Mouse (Mus musculus): ENCODE data around the gene Des. TPM values are rescaled to one million over a fixed set of nuclear protein-coding genes. Genes with fewer than 3 reads are reported as not detected.
A peak's percentile ranks its signal among the peaks of the same experiment; 100 is the strongest.

Gene Des
- polyA plus RNA-seq, 1 experiment from 2014 or later, result 480 TPM

DNA sequence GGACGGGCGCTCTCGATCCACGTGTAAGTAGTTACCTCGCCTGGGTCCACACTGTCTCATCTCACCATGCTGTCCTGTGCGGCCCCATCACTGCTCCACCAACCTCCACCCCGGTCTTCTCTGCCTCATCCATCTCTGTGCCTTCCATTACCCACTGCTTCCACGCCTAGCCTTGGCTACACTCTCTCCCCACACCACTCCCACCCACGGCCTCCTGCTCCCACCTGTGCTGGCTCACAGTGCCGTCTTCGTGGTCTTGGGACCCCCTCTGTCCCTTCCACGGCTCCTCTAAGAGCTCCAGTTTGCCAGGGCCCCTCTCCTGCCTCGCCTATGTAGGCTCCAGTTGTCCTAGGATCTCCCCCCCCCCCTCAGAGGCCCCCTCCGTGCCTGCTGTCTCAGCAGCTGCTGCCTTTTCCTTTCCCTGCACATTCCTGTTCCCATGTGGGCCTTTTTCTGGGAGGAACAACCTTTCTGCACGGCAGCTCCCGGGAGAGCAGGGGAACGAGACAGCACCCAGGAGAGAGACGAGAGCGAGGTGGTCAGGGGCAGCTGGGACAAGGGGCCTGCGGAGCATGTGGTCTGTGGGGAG, 25.1 kb downstream of the Des start:
- peak overlapping the region; percentile 44; the same call in 1 of the 2 replicates for H3K9ac ChIP-seq (ENCODE audit: low read length)
- H3K4me1 ChIP-seq (ENCODE audit: control insufficient read depth, insufficient read depth, low read length), result peaks cover 45% of the 10 kb centered on the region
- no peak overlapping the region for H3K4me2 ChIP-seq (ENCODE audit: low read depth, low read length)

DNA sequence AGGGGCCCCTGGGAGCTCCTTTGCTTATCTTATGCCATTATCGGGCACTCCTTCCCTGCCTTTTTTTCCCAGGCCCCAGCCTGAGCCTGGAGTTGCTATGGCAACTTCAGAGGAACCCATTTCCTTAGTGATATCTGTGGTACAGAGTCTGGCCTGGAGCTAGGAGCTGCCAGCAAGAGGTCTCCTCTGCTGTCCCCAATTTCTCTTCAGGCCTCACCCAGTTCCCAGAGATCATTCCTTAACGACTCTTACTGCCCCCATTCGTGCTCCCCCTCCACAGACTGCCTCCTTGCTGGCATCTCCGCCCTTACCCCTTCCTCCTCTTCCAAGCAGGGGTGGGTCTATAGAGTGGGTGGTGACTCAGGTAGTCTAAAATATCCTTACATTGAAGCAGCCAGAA, 26.0 kb downstream of the Des start:
- Histone ChIP-seq H3K4me3 (ENCODE audit: low read length) (no peak overlapping the region), H3K9ac (ENCODE audit: low read length) (no peak overlapping the region), H3K27me3 (ENCODE audit: control insufficient read depth, insufficient read depth, low read length) (peaks cover 13% of the 10 kb centered on the region), H3K9me3 (replicated peaks; ENCODE audit: control insufficient read depth, low read length) (no peaks in the 10 kb centered on the region), H3K27ac (ENCODE audit: low read length) (no peak overlapping the region), H3K36me3 (ENCODE audit: control insufficient read depth, insufficient read depth) (peaks cover 16% of the 10 kb centered on the region), H3K4me2 (ENCODE audit: low read depth, low read length) (no peak overlapping the region), H3K4me1 (ENCODE audit: control insufficient read depth, insufficient read depth, low read length) (peaks cover 36% of the 10 kb centered on the region)
- WGBS, result 33% methylated on average over 4 of the region's 4 CpGs
- ATAC-seq (replicated peaks; ENCODE audit: extremely low read depth, insufficient read depth, low FRiP score), result no peak

More for the DNA sequence above, 25.1 kb downstream of the Des start:
- WGBS, result 65% methylated on average over 20 of the region's 20 CpGs
- Histone ChIP-seq H3K36me3 (ENCODE audit: control insufficient read depth, insufficient read depth) (peaks cover 8% of the 10 kb centered on the region; the same call in 1 of the 2 replicates), H3K27me3 (ENCODE audit: control insufficient read depth, insufficient read depth, low read length) (peaks cover 13% of the 10 kb centered on the region), H3K27ac (ENCODE audit: low read length) (no peak overlapping the region), H3K4me3 (ENCODE audit: low read length) (no peak overlapping the region), H3K9me3 (replicated peaks; ENCODE audit: control insufficient read depth, low read length) (no peaks in the 10 kb centered on the region)
- no peak for ATAC-seq (replicated peaks; ENCODE audit: extremely low read depth, insufficient read depth, low FRiP score)

GRCm38 (mm10) chr1:75387469-75387928, 27.4 kb downstream of the Des start:
- no peak overlapping the region; the same call in 1 of the 2 replicates for H3K4me3 ChIP-seq (ENCODE audit: low read length)

GRCm38 (mm10) chr1:75387929-75388897, 28.1 kb downstream of the Des start:
- H3K4me3 ChIP-seq (ENCODE audit: low read length), result peak overlapping the region; percentile 10; the same call in 1 of the 2 replicates
- no peak overlapping the region for H3K27ac ChIP-seq (ENCODE audit: low read length)
- peak overlapping the region; percentile 46 for H3K4me2 ChIP-seq (ENCODE audit: low read depth, low read length)
- H3K9ac ChIP-seq (ENCODE audit: low read length), result peak overlapping the region; percentile 62
- no peak for ATAC-seq (replicated peaks; ENCODE audit: extremely low read depth, insufficient read depth, low FRiP score)
- WGBS, result 20% methylated on average over 94 of the region's 94 CpGs
- peaks cover 21% of the 10 kb centered on the region for H3K36me3 ChIP-seq (ENCODE audit: control insufficient read depth, insufficient read depth)
- H3K9me3 ChIP-seq (replicated peaks; ENCODE audit: control insufficient read depth, low read length), result no peaks in the 10 kb centered on the region
- H3K4me1 ChIP-seq (ENCODE audit: control insufficient read depth, insufficient read depth, low read length), result peaks cover 37% of the 10 kb centered on the region
- H3K27me3 ChIP-seq (ENCODE audit: control insufficient read depth, insufficient read depth, low read length), result peaks cover 13% of the 10 kb centered on the region

More at GRCm38 (mm10) chr1:75387469-75387928, 27.4 kb downstream of the Des start:
- H3K9me3 ChIP-seq (replicated peaks; ENCODE audit: control insufficient read depth, low read length), result no peaks in the 10 kb centered on the region
- H3K9ac ChIP-seq (ENCODE audit: low read length), result peak overlapping the region; percentile 62
- ATAC-seq (replicated peaks; ENCODE audit: extremely low read depth, insufficient read depth, low FRiP score), result 0 out of 2 replicates have a peak, but pooled peaks have one; percentile 8
- H3K27me3 ChIP-seq (ENCODE audit: control insufficient read depth, insufficient read depth, low read length), result peaks cover 13% of the 10 kb centered on the region
- peaks cover 21% of the 10 kb centered on the region for H3K36me3 ChIP-seq (ENCODE audit: control insufficient read depth, insufficient read depth)
- peaks cover 37% of the 10 kb centered on the region for H3K4me1 ChIP-seq (ENCODE audit: control insufficient read depth, insufficient read depth, low read length)
- peak overlapping the region; percentile 46 for H3K4me2 ChIP-seq (ENCODE audit: low read depth, low read length)
- no peak overlapping the region for H3K27ac ChIP-seq (ENCODE audit: low read length)
- 34% methylated on average over 7 of the region's 7 CpGs for WGBS

DNA sequence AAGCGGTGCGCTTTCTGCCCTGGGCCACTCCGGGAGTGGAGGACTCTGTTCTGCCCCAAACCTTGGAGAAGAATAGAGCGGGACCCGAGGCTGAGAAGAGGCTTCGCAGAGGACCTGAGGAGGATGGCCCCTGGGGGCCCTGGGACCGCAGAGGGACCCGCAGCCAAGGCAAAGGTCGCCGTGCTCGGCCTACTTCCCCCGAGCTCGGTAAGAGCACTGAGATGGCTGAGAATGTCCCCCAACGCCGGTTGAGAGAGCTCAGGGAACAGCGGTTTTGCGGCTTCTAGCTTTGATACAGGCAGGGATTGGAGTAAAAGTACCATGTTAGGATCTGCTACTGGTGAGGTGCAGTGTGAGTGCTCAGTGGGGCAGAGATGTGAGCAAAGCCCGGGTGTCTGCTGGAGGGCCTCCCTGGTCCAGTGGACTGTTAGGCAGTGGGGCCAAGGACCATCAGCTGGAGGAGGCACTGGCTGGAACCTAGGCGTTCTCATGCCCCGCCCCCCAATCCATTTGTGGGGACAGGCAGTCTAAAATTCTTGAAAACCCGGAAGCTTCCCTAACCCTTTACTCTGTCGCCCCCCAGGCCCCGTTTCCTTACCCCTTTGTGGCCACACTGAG, 28.9 kb downstream of the Des start:
- Histone ChIP-seq H3K27ac (ENCODE audit: low read length) (no peak overlapping the region), H3K4me3 (ENCODE audit: low read length) (no peak overlapping the region), H3K36me3 (ENCODE audit: control insufficient read depth, insufficient read depth) (peaks cover 18% of the 10 kb centered on the region), H3K27me3 (ENCODE audit: control insufficient read depth, insufficient read depth, low read length) (peaks cover 13% of the 10 kb centered on the region), H3K9me3 (replicated peaks; ENCODE audit: control insufficient read depth, low read length) (no peaks in the 10 kb centered on the region), H3K4me1 (ENCODE audit: control insufficient read depth, insufficient read depth, low read length) (peaks cover 43% of the 10 kb centered on the region), H3K4me2 (ENCODE audit: low read depth, low read length) (no peak overlapping the region; the same call in 1 of the 2 replicates), H3K9ac (ENCODE audit: low read length) (peak overlapping the region; percentile 62)
- WGBS, result 47% methylated on average over 23 of the region's 23 CpGs
- ATAC-seq (replicated peaks; ENCODE audit: extremely low read depth, insufficient read depth, low FRiP score), result no peak

GRCm38 (mm10) chr1:75393139-75393538, 33.0 kb downstream of the Des start:
- 27% methylated on average over 9 of the region's 9 CpGs for WGBS
- H3K4me1 ChIP-seq (ENCODE audit: control insufficient read depth, insufficient read depth, low read length), result peaks cover 41% of the 10 kb centered on the region
- no peak overlapping the region for H3K4me3 ChIP-seq (ENCODE audit: low read length)
- peaks cover 24% of the 10 kb centered on the region for H3K36me3 ChIP-seq (ENCODE audit: control insufficient read depth, insufficient read depth)
- ATAC-seq (replicated peaks; ENCODE audit: extremely low read depth, insufficient read depth, low FRiP score), result peak; percentile 88
- peaks cover 4% of the 10 kb centered on the region for H3K27me3 ChIP-seq (ENCODE audit: control insufficient read depth, insufficient read depth, low read length)
- no peaks in the 10 kb centered on the region for H3K9me3 ChIP-seq (replicated peaks; ENCODE audit: control insufficient read depth, low read length)
- peak overlapping the region; percentile 62 for H3K9ac ChIP-seq (ENCODE audit: low read length)
- H3K4me2 ChIP-seq (ENCODE audit: low read depth, low read length), result peak overlapping the region; percentile 31; the same call in 1 of the 2 replicates
- H3K27ac ChIP-seq (ENCODE audit: low read length), result peak overlapping the region; percentile 96

DNA sequence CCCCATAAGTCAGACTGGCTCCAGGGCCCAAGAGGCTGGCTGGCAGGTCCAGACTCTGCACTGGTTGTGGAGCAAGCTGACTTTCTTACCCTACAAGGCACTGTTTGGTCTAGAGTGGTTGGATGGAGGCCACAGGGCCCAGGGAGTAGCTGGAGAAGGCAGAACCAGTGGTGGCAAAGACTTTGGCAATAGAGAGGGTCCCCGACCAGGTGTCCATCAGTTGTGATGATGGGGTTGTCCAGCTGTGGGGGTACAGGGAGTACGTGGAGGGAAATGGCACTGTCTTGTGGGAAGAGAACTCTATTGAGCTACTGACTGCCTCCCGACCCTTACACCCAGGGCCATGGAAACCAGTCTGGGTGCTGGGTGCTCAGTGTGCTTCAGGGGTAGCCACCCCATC, 33.7 kb downstream of the Des start:
- no peak overlapping the region for H3K4me3 ChIP-seq (ENCODE audit: low read length)
- no peaks in the 10 kb centered on the region for H3K9me3 ChIP-seq (replicated peaks; ENCODE audit: control insufficient read depth, low read length)
- H3K4me1 ChIP-seq (ENCODE audit: control insufficient read depth, insufficient read depth, low read length), result peaks cover 43% of the 10 kb centered on the region
- H3K27me3 ChIP-seq (ENCODE audit: control insufficient read depth, insufficient read depth, low read length), result peaks cover 2% of the 10 kb centered on the region
- peak overlapping the region; percentile 31; the same call in 1 of the 2 replicates for H3K4me2 ChIP-seq (ENCODE audit: low read depth, low read length)
- no peak; the same call in 1 of the 2 replicates for ATAC-seq (replicated peaks; ENCODE audit: extremely low read depth, insufficient read depth, low FRiP score)
- WGBS, result 90% methylated on average over 3 of the region's 3 CpGs
- peak overlapping the region; percentile 62 for H3K9ac ChIP-seq (ENCODE audit: low read length)
- H3K36me3 ChIP-seq (ENCODE audit: control insufficient read depth, insufficient read depth), result peaks cover 24% of the 10 kb centered on the region
- H3K27ac ChIP-seq (ENCODE audit: low read length), result peak overlapping the region; percentile 96

DNA sequence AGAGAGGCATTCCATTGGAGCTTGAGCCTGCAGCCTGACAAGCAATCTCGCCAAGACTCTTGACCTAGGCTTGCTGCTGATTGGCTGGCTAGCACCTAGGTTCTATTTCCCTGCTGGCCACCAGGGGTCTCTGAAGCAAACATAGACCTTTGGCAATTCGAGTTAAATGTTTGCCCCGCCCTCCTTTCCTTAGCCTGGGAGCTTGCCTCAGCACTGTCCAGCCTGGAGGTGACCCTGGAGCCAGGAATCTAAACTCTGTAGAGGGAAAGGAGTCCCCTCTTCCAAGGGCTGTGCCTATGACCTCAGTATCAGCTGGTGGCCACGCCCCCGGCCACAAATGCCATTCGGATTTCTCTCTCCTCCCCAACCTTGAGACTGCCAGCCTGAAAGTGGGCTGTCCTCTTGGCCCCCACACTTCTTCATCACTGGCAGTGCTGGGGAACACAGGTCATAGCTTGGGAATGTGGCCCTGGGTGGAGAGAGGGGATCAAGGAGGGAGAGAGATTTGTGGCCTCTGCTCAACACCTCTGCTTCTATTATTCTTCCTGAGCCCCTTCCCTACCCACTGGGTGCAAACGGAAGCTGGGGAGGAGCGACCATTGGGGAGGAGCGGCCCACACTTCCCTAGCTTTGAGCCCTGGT, 38.8 kb downstream of the Des start:
- Histone ChIP-seq H3K27me3 (ENCODE audit: control insufficient read depth, insufficient read depth, low read length) (no peaks in the 10 kb centered on the region), H3K4me1 (ENCODE audit: control insufficient read depth, insufficient read depth, low read length) (peaks cover 53% of the 10 kb centered on the region)
- peak; percentile 71 for ATAC-seq (replicated peaks; ENCODE audit: extremely low read depth, insufficient read depth, low FRiP score)

More for the DNA sequence above, 38.8 kb downstream of the Des start:
- Histone ChIP-seq H3K9ac (ENCODE audit: low read length) (peak overlapping the region; percentile 74), H3K9me3 (replicated peaks; ENCODE audit: control insufficient read depth, low read length) (no peaks in the 10 kb centered on the region), H3K4me2 (ENCODE audit: low read depth, low read length) (peak overlapping the region; percentile 75), H3K36me3 (ENCODE audit: control insufficient read depth, insufficient read depth) (peaks cover 17% of the 10 kb centered on the region), H3K4me3 (ENCODE audit: low read length) (no peak overlapping the region), H3K27ac (ENCODE audit: low read length) (peak overlapping the region; percentile 99)
- 2% methylated on average over 9 of the region's 9 CpGs for WGBS
